Mouse (Mus musculus) embryonic facial prominence, embryonic 15.5 days (tissue): Measurements from ENCODE around the gene Cpvl. TPM values are rescaled to one million over a fixed set of nuclear protein-coding genes. Genes with fewer than 3 reads are reported as not detected.

ENCODE experiments used
- ATAC-seq: fragments of 200-750 bp; cut with Nextera tagmentation; 2 replicates; pipeline ENCODE4 v1.8.0; 2017; ENCODE audit warnings: low read depth, moderate TSS enrichment; ENCODE audit not compliant: insufficient number of reproducible peaks, low FRiP score, low TSS enrichment
- H3K27ac ChIP-seq: fragments of 300-500 bp; sonication (generic); replicated peaks from 2 replicates; pipeline ENCODE4 v1.5.1; 2015; ENCODE audit warnings: mild to moderate bottlenecking, inconsistent platforms
- H3K27me3 ChIP-seq: fragments of 300-500 bp; sonication (generic); 2 replicates; pipeline ENCODE4 v1.6.1; 2015; ENCODE audit warnings: inconsistent platforms
- H3K36me3 ChIP-seq: fragments of 300-500 bp; sonication (generic); 2 replicates; pipeline ENCODE4 v1.6.1; 2015; ENCODE audit warnings: mild to moderate bottlenecking, inconsistent platforms
- H3K4me1 ChIP-seq: fragments of 300-500 bp; sonication (generic); 2 replicates; pipeline ENCODE4 v1.6.1; 2015; ENCODE audit warnings: inconsistent platforms
- H3K4me2 ChIP-seq: fragments of 300-500 bp; sonication (generic); replicated peaks from 2 replicates; pipeline ENCODE4 v1.6.1; 2015; ENCODE audit warnings: mild to moderate bottlenecking, inconsistent platforms
- H3K4me3 ChIP-seq: fragments of 300-500 bp; sonication (generic); replicated peaks from 2 replicates; pipeline ENCODE4 v1.5.1; 2015; ENCODE audit warnings: mild to moderate bottlenecking, inconsistent platforms
- H3K9ac ChIP-seq: fragments of 300-500 bp; sonication (generic); 2 replicates; pipeline ENCODE4 v1.6.1; 2015; ENCODE audit warnings: inconsistent platforms
- H3K9me3 ChIP-seq: fragments of 300-500 bp; sonication (generic); replicated peaks from 2 replicates; pipeline ENCODE4 v1.6.1; 2016; ENCODE audit warnings: inconsistent platforms
- whole genome bisulfite sequencing: fragments of 180-500 bp; shearing (Covaris S2); methylation state at CpG from one replicate; pipeline ENCODE4 v1.1.7; 2015; 5-methylcytosine and 5-hydroxymethylcytosine counted together
- polyA plus RNA-seq: library from polyadenylated mRNA; unstranded; fragments of >200 nt; fragmentation: Nextera tagmentation; extraction: Ambion mirVana; gene quantifications from 2 replicates; pipeline ENCODE4 v1.2.1, GENCODE M21; 2015

Gene Cpvl
- polyA plus RNA-seq, 1 experiment from 2014 or later = not detected

- no peak for ATAC-seq
- H3K27ac ChIP-seq = no peak overlapping the region
- no peaks in the 10 kb centered on the region for H3K36me3 ChIP-seq
- no peaks in the 10 kb centered on the region for H3K27me3 ChIP-seq
- H3K4me3 ChIP-seq = no peak overlapping the region
- no peaks in the 10 kb centered on the region for H3K9me3 ChIP-seq
- 27% methylated on average over 5 of the region's 5 CpGs for WGBS
- H3K4me1 ChIP-seq = peaks cover 30% of the 10 kb centered on the region
- no peak overlapping the region for H3K4me2 ChIP-seq
- H3K9ac ChIP-seq = no peak overlapping the region
Observed at GRCm38 (mm10) chr6:53954106-53954505, 24.4 kb downstream of the Cpvl start.

- Histone ChIP-seq H3K9me3 (no peaks in the 10 kb centered on the region), H3K4me1 (peaks cover 36% of the 10 kb centered on the region), H3K36me3 (no peaks in the 10 kb centered on the region), H3K27me3 (no peaks in the 10 kb centered on the region), H3K27ac (no peak overlapping the region), H3K4me2 (no peak overlapping the region), H3K4me3 (no peak overlapping the region), H3K9ac (no peak overlapping the region)
- WGBS = 83% methylated on average over 6 of the region's 6 CpGs
- ATAC-seq = no peak
Observed at GRCm38 (mm10) chr6:53953348-53953747, 25.1 kb downstream of the Cpvl start.

DNA sequence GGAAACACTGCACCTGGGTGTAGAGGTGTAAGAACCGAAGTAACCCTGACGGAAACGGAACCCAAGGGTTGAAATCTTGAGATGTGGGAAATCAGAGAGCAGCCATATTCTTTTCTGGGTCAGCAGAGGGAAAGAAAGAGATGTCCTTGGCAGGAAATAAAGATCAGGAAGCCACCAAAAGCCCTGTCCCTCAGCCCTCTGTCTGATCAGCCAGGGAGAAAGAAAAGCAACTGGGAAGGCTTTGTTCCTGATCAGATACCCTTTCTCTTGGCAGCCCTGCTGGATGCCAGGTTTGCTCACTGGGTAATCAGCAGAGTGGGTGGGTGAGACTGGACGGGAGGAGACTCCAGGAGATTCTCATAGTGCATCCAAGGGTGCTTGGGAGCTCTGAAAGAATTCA is 27.1 kb downstream of the Cpvl start:
- no peak for ATAC-seq

DNA sequence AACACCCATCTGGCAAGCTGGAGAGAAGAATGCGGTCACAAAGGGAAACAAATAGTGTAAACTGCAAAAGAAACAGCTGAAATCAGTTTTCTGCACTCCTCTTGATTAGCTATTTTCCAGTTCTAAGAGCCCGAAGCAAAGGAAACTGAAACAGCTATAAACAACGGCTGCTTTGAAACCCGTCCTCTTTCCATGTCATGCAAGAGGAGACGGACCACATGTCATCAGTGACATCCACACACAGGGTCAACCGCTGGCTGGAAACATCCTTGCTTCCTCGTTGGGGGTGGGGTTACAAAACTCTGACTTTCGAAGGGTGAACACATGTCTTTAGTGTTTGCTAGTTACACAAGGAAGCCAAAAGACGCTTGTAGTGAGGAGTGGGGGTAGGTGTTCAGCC is 27.6 kb downstream of the Cpvl start:
- H3K4me1 ChIP-seq = peaks cover 36% of the 10 kb centered on the region
- no peak overlapping the region for H3K4me3 ChIP-seq
- peak overlapping the region; percentile 16; the same call in 1 of the 2 replicates for H3K4me2 ChIP-seq
- H3K36me3 ChIP-seq = no peaks in the 10 kb centered on the region
- no peaks in the 10 kb centered on the region for H3K9me3 ChIP-seq
- no peak overlapping the region for H3K9ac ChIP-seq
- ATAC-seq = no peak
- H3K27ac ChIP-seq = peak overlapping the region; percentile 70
- WGBS = 23% methylated on average over 9 of the region's 9 CpGs
- no peaks in the 10 kb centered on the region for H3K27me3 ChIP-seq

More for the DNA sequence above, 27.1 kb downstream of the Cpvl start:
- no peaks in the 10 kb centered on the region for H3K9me3 ChIP-seq
- peak overlapping the region; percentile 70 for H3K27ac ChIP-seq
- H3K4me3 ChIP-seq = no peak overlapping the region
- H3K9ac ChIP-seq = no peak overlapping the region
- no peak overlapping the region for H3K4me2 ChIP-seq
- peaks cover 36% of the 10 kb centered on the region for H3K4me1 ChIP-seq
- no peaks in the 10 kb centered on the region for H3K27me3 ChIP-seq
- no peaks in the 10 kb centered on the region for H3K36me3 ChIP-seq
- WGBS = 57% methylated on average over 4 of the region's 4 CpGs

GRCm38 (mm10) chr6:53948388-53949035 is 30.0 kb downstream of the Cpvl start:
- Histone ChIP-seq H3K4me1 (peaks cover 43% of the 10 kb centered on the region), H3K9me3 (no peaks in the 10 kb centered on the region), H3K36me3 (no peaks in the 10 kb centered on the region), H3K4me3 (no peak overlapping the region), H3K27ac (no peak overlapping the region), H3K27me3 (no peaks in the 10 kb centered on the region), H3K9ac (no peak overlapping the region), H3K4me2 (no peak overlapping the region)
- WGBS = 19% methylated on average over 4 of the region's 4 CpGs
- no peak for ATAC-seq

DNA sequence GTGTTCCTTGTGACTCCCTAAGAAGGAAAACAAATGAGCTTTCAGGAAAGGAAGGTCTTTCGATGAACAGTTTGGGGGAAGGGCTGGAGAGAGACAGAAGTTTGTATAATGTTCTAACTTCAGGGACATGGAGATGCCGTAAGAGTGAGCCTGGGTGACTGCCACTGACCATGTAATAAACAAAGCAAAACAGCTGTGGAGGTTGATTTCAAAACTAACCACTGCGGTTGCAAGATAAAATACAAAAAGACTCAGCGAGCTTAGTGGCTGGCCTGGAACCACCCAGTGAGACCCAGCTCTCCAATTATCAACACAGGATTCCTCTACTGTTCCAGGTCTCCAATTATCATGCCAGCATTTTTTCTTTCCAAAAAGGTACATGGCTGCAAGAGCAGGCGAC is 33.6 kb downstream of the Cpvl start:
- Histone ChIP-seq H3K27ac (no peak overlapping the region), H3K4me2 (no peak overlapping the region), H3K9ac (no peak overlapping the region), H3K27me3 (no peaks in the 10 kb centered on the region), H3K4me3 (no peak overlapping the region), H3K9me3 (no peaks in the 10 kb centered on the region), H3K36me3 (no peaks in the 10 kb centered on the region), H3K4me1 (peaks cover 36% of the 10 kb centered on the region)
- WGBS = 60% methylated on average over 5 of the region's 5 CpGs
- no peak for ATAC-seq

GRCm38 (mm10) chr6:53944417-53944816 is 34.1 kb downstream of the Cpvl start:
- Histone ChIP-seq H3K4me3 (no peak overlapping the region), H3K4me2 (no peak overlapping the region), H3K9me3 (no peaks in the 10 kb centered on the region), H3K36me3 (no peaks in the 10 kb centered on the region), H3K4me1 (peaks cover 36% of the 10 kb centered on the region), H3K9ac (no peak overlapping the region), H3K27me3 (no peaks in the 10 kb centered on the region), H3K27ac (no peak overlapping the region)
- ATAC-seq = no peak
- WGBS = 37% methylated on average over 3 of the region's 3 CpGs

DNA sequence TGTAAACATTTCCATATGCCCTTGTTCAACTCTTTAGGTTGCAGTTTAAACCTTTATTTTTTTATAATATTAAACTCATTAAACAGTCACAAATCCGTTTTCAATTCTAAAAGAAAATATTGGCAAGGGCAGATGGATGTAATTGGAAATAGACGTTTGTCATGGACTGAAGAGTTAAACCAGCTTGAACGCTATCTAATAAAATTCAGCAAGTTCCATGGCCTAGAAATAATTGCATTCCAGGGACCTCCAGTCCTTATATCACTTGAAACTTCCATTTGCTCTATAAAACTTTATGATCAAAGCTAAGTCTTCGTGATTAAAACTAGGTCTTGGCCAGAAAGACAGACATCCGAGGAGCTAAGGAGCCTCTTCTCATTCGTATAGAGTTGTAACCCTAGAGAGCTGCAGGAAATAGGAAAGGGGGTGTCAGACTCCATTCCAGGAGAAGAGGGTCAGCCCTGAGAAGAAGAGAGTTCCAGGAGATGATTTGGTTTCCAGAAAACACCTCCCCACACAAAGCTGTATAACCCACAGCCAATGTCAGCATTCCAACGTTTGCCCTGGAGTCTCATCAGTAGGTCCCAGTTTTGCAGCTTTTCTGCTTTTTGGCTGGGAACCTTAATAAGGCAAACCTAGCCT is 36.2 kb downstream of the Cpvl start:
- H3K9me3 ChIP-seq = no peaks in the 10 kb centered on the region
- ATAC-seq = no peak
- H3K36me3 ChIP-seq = no peaks in the 10 kb centered on the region
- H3K4me2 ChIP-seq = no peak overlapping the region
- no peak overlapping the region for H3K4me3 ChIP-seq
- 38% methylated on average over 7 of the region's 7 CpGs for WGBS
- no peak overlapping the region for H3K27ac ChIP-seq
- H3K4me1 ChIP-seq = peaks cover 31% of the 10 kb centered on the region
- no peak overlapping the region for H3K9ac ChIP-seq
- H3K27me3 ChIP-seq = no peaks in the 10 kb centered on the region

GRCm38 (mm10) chr6:53939752-53940151 is 38.7 kb downstream of the Cpvl start:
- ATAC-seq = no peak
- WGBS = 37% methylated on average over 8 of the region's 8 CpGs
- H3K9me3 ChIP-seq = no peaks in the 10 kb centered on the region
- H3K27me3 ChIP-seq = no peaks in the 10 kb centered on the region
- H3K4me3 ChIP-seq = no peak overlapping the region
- peaks cover 26% of the 10 kb centered on the region for H3K4me1 ChIP-seq
- no peaks in the 10 kb centered on the region for H3K36me3 ChIP-seq
- no peak overlapping the region for H3K4me2 ChIP-seq
- H3K9ac ChIP-seq = no peak overlapping the region
- no peak overlapping the region for H3K27ac ChIP-seq

DNA sequence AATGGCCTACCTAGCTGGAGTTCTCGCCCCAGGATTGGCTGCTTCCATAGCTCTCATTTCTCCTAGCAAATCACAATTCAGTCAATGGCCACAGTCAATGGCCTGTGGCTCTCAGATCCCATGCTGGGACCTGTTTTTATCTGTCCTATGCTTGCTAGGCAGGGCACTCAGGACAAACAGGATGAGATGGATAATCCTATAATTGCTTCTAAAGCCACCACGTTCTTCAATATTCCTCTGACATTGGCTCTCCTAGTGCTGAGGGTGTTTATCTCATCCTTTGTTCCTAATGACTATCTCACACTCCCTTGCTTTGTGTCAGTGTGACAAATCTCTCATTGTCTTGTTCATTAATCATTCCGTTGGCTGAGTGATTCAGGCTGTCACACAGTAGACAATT is 39.5 kb downstream of the Cpvl start:
- H3K4me1 ChIP-seq = peaks cover 18% of the 10 kb centered on the region; the same call in 1 of the 2 replicates

GRCm38 (mm10) chr6:53937143-53938134 is 41.0 kb downstream of the Cpvl start:
- 69% methylated on average over 15 of the region's 15 CpGs for WGBS
- Histone ChIP-seq H3K27ac (no peak overlapping the region), H3K27me3 (no peaks in the 10 kb centered on the region), H3K4me2 (no peak overlapping the region), H3K9me3 (no peaks in the 10 kb centered on the region), H3K9ac (no peak overlapping the region), H3K4me1 (peaks cover 18% of the 10 kb centered on the region; the same call in 1 of the 2 replicates), H3K4me3 (no peak overlapping the region), H3K36me3 (no peaks in the 10 kb centered on the region)
- no peak for ATAC-seq

More for the DNA sequence above, 39.5 kb downstream of the Cpvl start:
- WGBS = 52% methylated on average over 3 of the region's 3 CpGs
- H3K27me3 ChIP-seq = no peaks in the 10 kb centered on the region
- no peak for ATAC-seq
- no peaks in the 10 kb centered on the region for H3K36me3 ChIP-seq
- no peak overlapping the region for H3K4me3 ChIP-seq
- no peak overlapping the region for H3K9ac ChIP-seq
- H3K9me3 ChIP-seq = no peaks in the 10 kb centered on the region
- no peak overlapping the region for H3K4me2 ChIP-seq
- no peak overlapping the region for H3K27ac ChIP-seq
